Mouse (Mus musculus) A20 (cell line): ENCODE data around the gene Arfgef2.

Experiments
- DNase-seq: peaks from one replicate; pipeline ENCODE4 v3.0.0-alpha.2; 2011; ENCODE audit warnings: low read depth, low spot score

Gene Arfgef2

GRCm38 (mm10) chr2:166806173-166806705, 851 bp downstream of the Arfgef2 start:
- no peak for DNase-seq

GRCm38 (mm10) chr2:166806813-166807212, 1.4 kb downstream of the Arfgef2 start:
- DNase-seq: no peak

- DNase-seq: no peak
Measured at GRCm38 (mm10) chr2:166809499-166809898, 4.1 kb downstream of the Arfgef2 start.

GRCm38 (mm10) chr2:166810821-166811220, 5.4 kb downstream of the Arfgef2 start:
- DNase-seq: no peak

GRCm38 (mm10) chr2:166818463-166819143, 13.2 kb downstream of the Arfgef2 start:
- DNase-seq: no peak

GRCm38 (mm10) chr2:166819849-166820248, 14.5 kb downstream of the Arfgef2 start:
- DNase-seq: peak; percentile 58

GRCm38 (mm10) chr2:166820844-166821243, 15.5 kb downstream of the Arfgef2 start:
- DNase-seq: no peak

GRCm38 (mm10) chr2:166821406-166821805, 16.0 kb downstream of the Arfgef2 start:
- no peak for DNase-seq

GRCm38 (mm10) chr2:166822119-166822826, 16.9 kb downstream of the Arfgef2 start:
- DNase-seq: no peak

GRCm38 (mm10) chr2:166822901-166823300, 17.5 kb downstream of the Arfgef2 start:
- DNase-seq: no peak

- no peak for DNase-seq
Measured at GRCm38 (mm10) chr2:166824386-166824785, 19.0 kb downstream of the Arfgef2 start.

GRCm38 (mm10) chr2:166824998-166825397, 19.6 kb downstream of the Arfgef2 start:
- DNase-seq: no peak

GRCm38 (mm10) chr2:166826491-166827224, 21.3 kb downstream of the Arfgef2 start:
- DNase-seq: peak; percentile 85

- DNase-seq: no peak
Measured at GRCm38 (mm10) chr2:166828306-166828705, 22.9 kb downstream of the Arfgef2 start.

- no peak for DNase-seq
Measured at GRCm38 (mm10) chr2:166830350-166830749, 25.0 kb downstream of the Arfgef2 start.

GRCm38 (mm10) chr2:166834091-166834490, 28.7 kb downstream of the Arfgef2 start:
- no peak for DNase-seq

- DNase-seq: no peak
Measured at GRCm38 (mm10) chr2:166834796-166835195, 29.4 kb downstream of the Arfgef2 start.

GRCm38 (mm10) chr2:166835581-166835980, 30.2 kb downstream of the Arfgef2 start:
- no peak for DNase-seq

GRCm38 (mm10) chr2:166841813-166842212, 36.4 kb downstream of the Arfgef2 start:
- DNase-seq: no peak

GRCm38 (mm10) chr2:166850691-166851090, 45.3 kb downstream of the Arfgef2 start:
- DNase-seq: no peak

- DNase-seq: peak; percentile 15
Measured at GRCm38 (mm10) chr2:166852270-166852669, 46.9 kb downstream of the Arfgef2 start.

GRCm38 (mm10) chr2:166855771-166856170, 50.4 kb downstream of the Arfgef2 start:
- DNase-seq: no peak
